15 mouse cellular contexts compared by ENCODE assay signal in genomic region chr11:96711670-96712069, GRCm38 (mm10).
"Had no signal": no experiment of that assay in that cellular context is flagged by ENCODE, and none has a peak within 500 bp of the region (broad histone marks: within the 10 kb centered on the region; RNA-seq: fewer than 3 reads in every experiment).

No protein-coding gene starts in this region.

- DNase-seq: liver; lung, adult 18-20 months; lung, postnatal 10 days; lung, postnatal 36 days; thymus, adult 18-20 months; thymus, postnatal 36 days had no signal

- H3K36me3 ChIP-seq: limb, embryonic 12.5 days; liver, embryonic 12.5 days; liver, embryonic 15.5 days; lung, embryonic 15.5 days; midbrain, embryonic 10.5 days; midbrain, embryonic 13.5 days had no signal

- H3K4me2 ChIP-seq: limb, embryonic 12.5 days; liver, embryonic 12.5 days; liver, embryonic 15.5 days; lung, embryonic 15.5 days; midbrain, embryonic 13.5 days had no signal

- H3K27ac ChIP-seq: limb, embryonic 12.5 days; liver, embryonic 12.5 days; liver, embryonic 15.5 days; lung, embryonic 15.5 days; midbrain, embryonic 10.5 days; midbrain, embryonic 13.5 days had no signal

- ATAC-seq: liver, embryonic 12.5 days; midbrain, embryonic 13.5 days; midbrain, embryonic 16.5 days had no signal

- H3K9ac ChIP-seq: limb, embryonic 12.5 days; liver, embryonic 12.5 days; liver, embryonic 15.5 days; lung, embryonic 15.5 days; midbrain, embryonic 13.5 days had no signal

- H3K4me3 ChIP-seq: limb, embryonic 12.5 days; liver, embryonic 12.5 days; liver, embryonic 15.5 days; lung, embryonic 15.5 days; megakaryocyte, embryonic 14.5 days; midbrain, embryonic 10.5 days; midbrain, embryonic 13.5 days; myocyte had no signal

- H3K9me3 ChIP-seq: limb, embryonic 12.5 days; liver, embryonic 12.5 days; liver, embryonic 15.5 days; lung, embryonic 15.5 days; megakaryocyte, embryonic 14.5 days; midbrain, embryonic 10.5 days; midbrain, embryonic 13.5 days had no signal

- H3K27me3 ChIP-seq: lung, embryonic 15.5 days had no signal

- H3K4me1 ChIP-seq: lung, embryonic 15.5 days had no signal
